ENCODE assay signal across 18 mouse cellular contexts in the genomic region with DNA sequence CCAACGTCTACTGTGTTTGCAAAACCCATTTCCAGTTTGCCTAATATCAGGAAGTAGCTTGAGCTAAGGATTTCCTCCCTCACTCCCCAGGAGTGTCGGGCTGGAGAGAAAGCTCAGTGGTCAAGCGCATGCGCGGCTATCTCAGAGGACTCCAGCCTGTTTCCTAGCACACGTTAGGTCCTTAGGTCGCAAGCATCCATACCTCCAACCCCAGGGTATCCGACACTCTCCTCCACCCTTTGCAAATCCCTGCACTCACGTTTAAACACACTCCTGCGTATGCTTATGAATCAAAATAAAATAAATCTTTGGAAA. TPM values are rescaled to one million over a fixed set of nuclear protein-coding genes. Genes with fewer than 3 reads are reported as not detected.
DNase-seq lines count a peak whose midpoint lies in the region; ATAC-seq and TF ChIP-seq lines count a peak whose summit lies in the region.
"Had no signal": no experiment of that assay in that cellular context is flagged by ENCODE, and none has a peak within 500 bp of the region (broad histone marks: within the 10 kb centered on the region; RNA-seq: fewer than 3 reads in every experiment).

No protein-coding gene starts in this region.

- H3K4me2 ChIP-seq in lung, embryonic 16.5 days (ENCODE audit: low read depth, low read length): peak overlapping the region; percentile 15; the same call in 1 of the 2 replicates
- no peak overlapping the region for H3K4me2 ChIP-seq in stomach, embryonic 16.5 days (ENCODE audit: low read depth, low read length)
- H3K4me2 ChIP-seq: embryonic facial prominence, embryonic 13.5 days; limb, embryonic 13.5 days had no signal

- peak; percentile 21 for DNase-seq in adrenal gland, postnatal 14 days
- no peak for DNase-seq in adrenal gland, adult 8-10 months
- no peak for DNase-seq in kidney, adult 2 months
- no peak for DNase-seq in kidney, postnatal 14 days
- no peak for DNase-seq in lung, postnatal 25 days (ENCODE audit: low spot score)
- no peak for DNase-seq in thymus, postnatal 10 days (ENCODE audit: low spot score in 2 of 2)
- DNase-seq: cerebellum, adult 11 months; thymus, postnatal 4 days had no signal

- H3K27ac ChIP-seq in kidney, adult 2 months (ENCODE audit: insufficient read depth, low read depth, low read length): peak overlapping the region; percentile 90; the same call in 1 of the 2 replicates
- peak overlapping the region; percentile 75 for H3K27ac ChIP-seq in lung, embryonic 16.5 days (ENCODE audit: low read length)
- peak overlapping the region; percentile 79 for H3K27ac ChIP-seq in stomach, embryonic 16.5 days (ENCODE audit: low read length)
- H3K27ac ChIP-seq: embryonic facial prominence, embryonic 13.5 days; forebrain, embryonic 10.5 days; layer of hippocampus, adult 2 months; limb, embryonic 13.5 days had no signal

- peak; percentile 19 for ATAC-seq in lung, embryonic 16.5 days (ENCODE audit: low read depth)
- ATAC-seq in stomach, embryonic 16.5 days (ENCODE audit: insufficient read depth, low FRiP score): no peak
- ATAC-seq: hindbrain, embryonic 16.5 days had no signal

- H3K9me3 ChIP-seq in lung, embryonic 16.5 days (ENCODE audit: control insufficient read depth, low read length): no peaks in the 10 kb centered on the region
- no peaks in the 10 kb centered on the region for H3K9me3 ChIP-seq in stomach, embryonic 16.5 days (replicated peaks; ENCODE audit: control insufficient read depth, low read length)
- H3K9me3 ChIP-seq: embryonic facial prominence, embryonic 13.5 days had no signal

- no peaks in the 10 kb centered on the region for H3K36me3 ChIP-seq in kidney, adult 2 months (ENCODE audit: control insufficient read depth, insufficient read depth, low read length)
- H3K36me3 ChIP-seq in lung, embryonic 16.5 days (ENCODE audit: control insufficient read depth, insufficient read depth, low read length): no peaks in the 10 kb centered on the region
- no peaks in the 10 kb centered on the region for H3K36me3 ChIP-seq in stomach, embryonic 16.5 days (ENCODE audit: control insufficient read depth, insufficient read depth, low read length)
- H3K36me3 ChIP-seq: forebrain, embryonic 10.5 days; limb, embryonic 13.5 days had no signal

- no peaks in the 10 kb centered on the region for H3K27me3 ChIP-seq in kidney, adult 2 months (replicated peaks; ENCODE audit: control insufficient read depth, insufficient read depth, low read length)
- H3K27me3 ChIP-seq in lung, embryonic 16.5 days (ENCODE audit: control insufficient read depth, insufficient read depth, low read depth, low read length): no peaks in the 10 kb centered on the region
- no peaks in the 10 kb centered on the region for H3K27me3 ChIP-seq in stomach, embryonic 16.5 days (ENCODE audit: control insufficient read depth, insufficient read depth, low read length)
- H3K27me3 ChIP-seq: CH12.LX; embryonic facial prominence, embryonic 13.5 days; limb, embryonic 13.5 days had no signal

- 69% methylated on average over 10 of the region's 10 CpGs for whole genome bisulfite sequencing in kidney, adult 2 months
- WGBS in lung, embryonic 16.5 days: 35% methylated on average over 10 of the region's 10 CpGs
- 48% methylated on average over 10 of the region's 10 CpGs for WGBS in stomach, embryonic 16.5 days

- no peak for TF ChIP-seq CTCF in kidney, adult 2 months (conservative IDR thresholded peaks at IDR 0.05; ENCODE audit: insufficient read depth, insufficient read length, low read depth, low read length)

- H3K4me3 ChIP-seq in kidney, adult 2 months (ENCODE audit: insufficient read depth, low read depth, low read length): no peak overlapping the region
- H3K4me3 ChIP-seq in lung, embryonic 16.5 days (ENCODE audit: low read length): no peak overlapping the region
- H3K4me3 ChIP-seq in stomach, embryonic 16.5 days (replicated peaks; ENCODE audit: low read length): no peak overlapping the region
- H3K4me3 ChIP-seq: embryonic facial prominence, embryonic 13.5 days; forebrain, embryonic 10.5 days; layer of hippocampus, adult 2 months; limb, embryonic 13.5 days had no signal

- H3K9ac ChIP-seq in lung, embryonic 16.5 days (ENCODE audit: low read length): no peak overlapping the region
- H3K9ac ChIP-seq in stomach, embryonic 16.5 days (ENCODE audit: low read length): no peak overlapping the region
- H3K9ac ChIP-seq: embryonic facial prominence, embryonic 13.5 days; limb, embryonic 13.5 days had no signal

- no peak for TF ChIP-seq POLR2A in kidney, adult 2 months (IDR thresholded peaks at IDR 0.05; ENCODE audit: low read depth, low read length)

- H3K4me1 ChIP-seq in kidney, adult 2 months (ENCODE audit: control insufficient read depth, insufficient read depth, low read length): 0 out of 2 replicates have a peak, but pooled peaks cover 3% of the 10 kb centered on the region
- H3K4me1 ChIP-seq in lung, embryonic 16.5 days (replicated peaks; ENCODE audit: control insufficient read depth, insufficient read depth, low read length): peaks cover 34% of the 10 kb centered on the region
- H3K4me1 ChIP-seq in stomach, embryonic 16.5 days (ENCODE audit: control insufficient read depth, insufficient read depth, low read length): peaks cover 26% of the 10 kb centered on the region

RNA-seq across cellular contexts. Expression of gene Rerg, which starts 25.8 kb away (rescaled TPM):
- total RNA-seq in adrenal gland, postnatal 14 days (2021): 103 and 108 TPM in 2 replicates
- 100 to 1,000 TPM; 112 to 256 (median 151) TPM for total RNA-seq in adrenal gland, adult 8-10 months (2022)
- 6.0 and 6.9 TPM in 2 replicates for polyA plus RNA-seq in kidney, adult 2 months (2012; rRNA removed)
- 24.9 and 25.0 TPM in 2 replicates for polyA plus RNA-seq in lung, embryonic 16.5 days (2015; fragmentation: Nextera tagmentation; extraction: Ambion mirVana)
- polyA plus RNA-seq in stomach, embryonic 16.5 days (2015; fragmentation: Nextera tagmentation; extraction: Ambion mirVana): 29.9 and 32.1 TPM in 2 replicates
- total RNA-seq: CH12.LX; common myeloid progenitor, adult 5-6 weeks; neutrophil, adult 5-6 weeks had no signal
